Mouse (Mus musculus): ENCODE measurements around the gene Glipr1l2.
"Not testable (repeated sequence)": the region's sequence is repeated elsewhere in the genome, so short reads cannot be mapped to it uniquely, and the experiment has no call there.

Glipr1l2 gene

DNA sequence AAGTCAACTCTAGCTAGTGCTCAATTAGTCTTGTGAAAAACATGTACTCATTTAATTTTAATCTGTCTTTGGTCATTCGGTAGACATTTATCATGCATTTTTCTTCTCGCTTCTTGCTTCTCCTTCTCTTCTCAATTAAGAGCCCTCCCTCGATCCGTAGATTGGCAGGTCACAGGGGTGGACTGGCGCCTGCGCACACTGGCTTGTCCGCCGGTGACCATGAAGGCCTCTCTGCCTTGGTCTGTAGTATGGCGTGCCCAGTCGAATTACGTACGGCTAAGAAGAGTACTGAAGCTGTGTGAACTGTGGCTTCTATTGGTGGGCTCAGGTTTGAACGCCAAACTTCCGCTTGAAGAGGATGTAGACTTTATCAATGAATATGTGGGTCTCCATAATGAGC, at the start of gene Glipr1l2:
Gene Glipr1l2 (plus strand): TSS at position 198 of the 400 bp plus-strand sequence.
- no peak for DNase-seq

DNA sequence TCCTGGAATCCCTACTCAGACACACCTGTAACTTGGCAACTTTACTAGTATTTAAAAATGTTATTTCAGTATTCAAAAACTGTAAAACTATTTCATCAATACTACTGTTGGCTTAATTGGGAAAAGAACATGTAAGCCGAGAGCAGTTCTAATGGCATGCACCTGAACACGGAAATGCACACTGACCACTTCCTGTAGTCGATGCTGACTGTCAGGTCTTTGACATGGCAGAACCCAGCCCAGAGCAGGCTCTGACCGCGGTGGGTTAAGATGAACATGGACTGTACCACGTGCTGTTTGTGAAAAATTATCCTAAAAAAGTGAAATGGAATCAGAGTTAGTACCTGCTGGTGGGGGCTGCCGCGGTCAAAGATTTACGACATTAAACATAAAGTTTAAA, 39.6 kb upstream of the Glipr1l2 start:
- not testable (repeated sequence) for DNase-seq

DNA sequence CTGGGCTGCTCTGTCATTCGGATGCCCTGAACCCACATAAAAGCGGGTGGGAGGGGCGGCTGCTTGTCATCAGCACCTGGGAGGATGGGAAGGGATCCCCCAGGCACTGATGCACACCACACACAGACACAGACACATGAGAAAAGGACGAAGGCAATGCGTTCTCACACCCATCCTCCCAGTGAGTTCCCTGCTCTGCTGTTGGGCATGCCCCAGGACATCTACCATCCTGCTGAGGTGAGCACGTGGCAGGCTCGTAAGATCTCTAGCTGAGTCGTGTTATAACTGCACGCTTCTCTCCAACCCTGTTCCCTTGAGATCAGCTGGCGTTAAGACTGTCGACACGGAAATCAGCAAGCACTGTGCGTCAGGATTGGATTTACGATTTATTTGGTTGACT, 38.9 kb upstream of the Glipr1l2 start:
- DNase-seq: not testable (repeated sequence)

DNA sequence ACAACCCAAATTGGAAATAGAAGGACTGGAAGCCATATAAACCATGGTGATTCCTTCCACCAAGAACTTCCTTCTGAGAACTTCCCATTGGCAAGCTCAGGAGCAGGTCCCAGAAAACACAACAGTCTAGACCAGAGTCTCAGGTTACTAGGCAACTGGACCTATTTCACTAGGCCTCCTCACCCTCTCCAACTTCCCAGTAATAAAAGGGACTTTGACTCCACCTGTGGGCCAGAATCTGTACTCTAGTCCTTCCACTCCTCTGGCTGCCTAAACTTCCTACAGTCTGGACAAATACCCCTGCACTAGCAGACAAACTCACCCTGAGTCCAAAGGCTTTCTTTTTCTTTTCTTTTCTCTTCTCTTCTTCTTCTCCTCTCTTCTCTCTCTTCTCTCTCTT, 31.9 kb upstream of the Glipr1l2 start:
- DNase-seq: peak in 1 of 2 experiments; percentile 19

DNA sequence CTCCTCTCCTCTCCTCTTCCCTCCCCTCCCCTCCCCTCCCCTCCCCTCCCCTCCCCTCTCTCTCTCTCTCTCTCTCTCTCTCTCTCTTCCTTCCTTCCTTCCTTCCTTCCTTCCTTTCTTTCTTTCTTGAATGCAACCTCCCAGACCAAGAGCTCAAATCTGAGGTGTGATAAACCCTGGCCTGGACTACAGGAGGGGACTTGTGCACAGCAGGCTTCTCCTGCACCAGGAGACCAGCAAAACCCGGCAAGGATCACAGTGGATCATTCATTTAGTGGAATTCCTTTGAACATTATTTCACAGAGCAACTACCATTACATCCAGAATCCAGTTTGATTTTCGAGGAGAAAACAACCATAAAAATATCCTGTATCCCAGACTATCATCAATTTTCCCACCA, 31.2 kb upstream of the Glipr1l2 start:
- DNase-seq: peak in 1 of 2 experiments; percentile 20

DNA sequence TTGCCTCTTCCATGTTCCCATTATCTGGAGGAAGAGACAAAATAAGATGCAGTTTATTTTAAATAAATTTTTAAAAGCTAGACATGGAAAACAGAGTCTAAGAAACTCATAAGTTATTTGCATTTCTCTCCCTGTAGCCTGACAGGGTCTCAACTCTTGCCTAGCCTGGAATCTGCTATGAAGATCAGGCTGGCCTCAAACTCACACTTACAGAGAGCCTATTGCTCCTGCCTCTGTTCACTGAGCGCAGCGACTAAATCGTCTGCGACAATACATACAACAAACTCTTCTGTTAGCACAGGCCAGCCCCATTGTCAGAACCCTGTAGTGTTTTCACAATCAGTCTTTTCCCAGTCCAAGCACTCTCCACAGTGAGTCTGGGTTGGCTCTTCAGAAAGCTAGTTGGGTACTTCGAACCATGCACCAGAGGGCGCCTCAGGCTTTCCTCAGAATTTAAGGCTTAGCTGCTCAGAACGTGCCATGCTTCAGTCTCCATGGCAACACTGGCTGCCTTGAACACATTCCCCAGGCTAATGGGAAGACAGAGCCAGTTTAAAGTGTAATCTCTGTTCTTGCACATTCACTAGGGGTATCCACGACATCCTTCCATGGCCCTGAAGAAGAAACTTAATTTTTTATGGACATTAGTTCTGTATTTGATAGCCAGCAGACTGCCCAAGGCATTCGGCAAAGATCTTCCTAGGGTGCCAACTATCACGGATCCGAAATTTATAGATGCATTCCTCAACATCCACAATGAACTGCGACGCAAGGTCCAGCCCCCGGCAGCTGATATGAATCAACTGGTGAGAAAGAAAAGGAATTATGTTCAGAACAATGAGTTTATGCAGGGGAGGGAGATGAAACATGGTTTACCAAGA, 23.2 kb upstream of the Glipr1l2 start, which contains the start of gene Glipr1l1:
Gene Glipr1l1 (plus strand): TSS at position 488 of the 881 bp plus-strand sequence.
- DNase-seq: peak; percentile 15 to 42

DNA sequence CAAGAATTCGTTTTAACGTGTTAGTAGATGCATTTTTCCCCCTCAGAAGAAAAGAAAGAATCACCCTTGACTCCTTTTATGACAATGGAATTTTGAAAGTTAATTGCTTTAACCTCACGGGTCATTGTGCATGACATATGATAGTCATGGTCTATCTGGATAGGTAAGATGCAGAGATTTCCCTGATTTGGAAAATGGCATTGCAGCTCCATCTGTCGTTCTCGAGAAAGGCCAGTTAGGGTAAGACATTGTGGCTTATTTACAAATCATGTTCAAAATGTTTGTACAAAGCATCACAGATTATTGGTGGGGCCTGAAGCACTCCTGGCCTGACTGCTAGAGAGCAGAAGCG, 22.6 kb upstream of the Glipr1l2 start:
- not testable (repeated sequence) for DNase-seq

DNA sequence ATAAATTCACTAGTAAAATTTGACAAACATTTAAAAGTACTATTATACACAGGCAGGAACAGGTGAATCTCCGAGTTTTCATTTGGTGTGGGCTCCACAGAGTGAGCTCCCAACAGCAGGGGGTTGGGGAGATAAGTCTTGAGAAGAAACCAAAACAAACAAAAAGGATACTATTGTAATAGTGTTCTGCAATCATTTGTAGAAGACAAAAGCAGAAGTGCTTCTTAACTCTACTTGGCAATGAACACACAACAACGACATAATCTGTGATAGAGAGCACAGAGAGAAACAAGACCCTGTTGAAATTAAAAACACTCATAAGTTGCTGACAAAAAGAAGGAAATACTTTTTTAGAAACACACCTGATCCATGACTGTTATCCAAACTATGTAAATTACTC, 3.1 kb upstream of the Glipr1l2 start:
- no peak for DNase-seq

DNA sequence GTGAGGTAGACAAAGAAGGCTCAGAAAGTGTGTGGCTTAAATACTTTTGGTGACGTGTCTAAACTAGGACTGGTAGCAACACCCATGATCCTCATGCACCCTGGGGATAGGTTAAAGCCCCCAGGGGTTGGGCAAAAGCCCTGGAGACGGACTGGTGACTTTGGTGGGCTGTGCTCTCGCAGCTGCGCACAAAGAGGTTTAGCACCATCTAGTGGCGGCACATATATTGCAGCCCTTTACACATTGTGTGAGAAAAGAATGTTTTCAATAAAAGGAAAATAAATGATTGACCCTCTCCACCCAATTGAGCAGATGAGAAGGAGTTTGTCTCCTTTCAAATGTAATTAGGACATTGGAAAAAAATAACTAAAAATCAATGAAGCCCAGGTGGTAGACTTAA, 22.6 kb downstream of the Glipr1l2 start:
- DNase-seq: peak; percentile 10 to 19

DNA sequence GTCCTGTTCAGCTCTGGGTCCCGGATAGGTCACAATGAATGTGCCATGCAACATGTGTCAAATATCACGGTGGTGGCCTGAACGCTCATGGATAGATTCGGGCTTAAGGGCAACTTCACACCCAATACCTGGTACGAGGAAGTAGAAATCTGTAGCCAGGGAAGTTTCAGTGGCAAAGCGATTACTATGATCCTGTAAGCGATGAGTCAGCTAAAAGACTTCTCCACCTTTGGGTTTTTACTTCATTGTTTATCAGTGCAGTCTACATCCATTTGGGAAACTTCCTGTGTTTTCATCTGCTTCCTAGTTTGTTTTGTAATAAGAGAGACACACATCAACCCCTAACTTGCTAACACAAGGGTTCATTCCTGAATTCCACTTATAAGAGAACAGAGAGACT, 27.2 kb downstream of the Glipr1l2 start:
- no peak for DNase-seq

DNA sequence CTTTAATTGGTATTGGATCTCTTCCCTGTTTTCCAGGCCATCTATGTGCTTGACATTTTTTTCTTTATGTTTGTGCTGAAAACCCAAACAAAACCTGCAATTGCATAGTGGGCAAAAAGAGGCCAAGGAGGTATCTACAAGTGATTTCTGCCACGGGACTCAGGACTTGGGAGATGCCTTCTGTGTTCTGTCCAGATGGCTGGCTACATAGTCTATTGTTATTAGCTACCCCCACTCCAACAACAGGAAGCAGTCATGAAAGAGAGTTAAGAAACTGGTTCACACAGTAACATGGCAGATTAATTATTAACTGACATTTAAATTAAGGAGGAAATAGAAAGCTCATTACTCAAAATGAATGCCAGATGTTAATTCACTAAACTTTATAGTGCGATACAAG, 41.9 kb downstream of the Glipr1l2 start:
- not testable (repeated sequence) for DNase-seq

DNA sequence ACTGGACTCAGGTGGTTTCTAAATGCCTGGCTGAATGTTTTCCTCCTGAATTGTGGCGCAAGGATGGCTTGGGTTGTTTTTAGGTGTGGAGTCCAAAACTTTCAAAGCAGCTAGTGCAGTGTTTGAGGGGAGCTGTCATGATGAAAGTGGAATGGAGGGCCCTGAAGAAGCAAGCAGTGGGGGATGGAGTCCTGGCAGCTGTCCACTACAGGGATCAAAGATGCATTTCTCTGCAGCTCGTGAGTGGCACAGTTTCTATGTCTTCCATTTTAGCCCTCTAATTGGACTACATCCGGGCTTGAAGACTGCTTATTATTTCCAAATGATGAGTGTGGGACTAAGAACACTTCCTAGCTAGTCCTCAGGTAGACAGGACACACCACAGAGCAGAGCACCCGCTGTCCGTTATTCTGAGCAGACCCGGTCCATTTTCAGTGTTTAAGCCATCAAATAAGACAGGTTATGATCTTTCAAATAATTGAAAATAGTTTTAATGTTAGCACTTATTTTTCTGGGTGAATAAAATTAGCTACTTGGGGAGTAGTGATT, 44.6 kb downstream of the Glipr1l2 start:
- not testable (repeated sequence) for DNase-seq

DNA sequence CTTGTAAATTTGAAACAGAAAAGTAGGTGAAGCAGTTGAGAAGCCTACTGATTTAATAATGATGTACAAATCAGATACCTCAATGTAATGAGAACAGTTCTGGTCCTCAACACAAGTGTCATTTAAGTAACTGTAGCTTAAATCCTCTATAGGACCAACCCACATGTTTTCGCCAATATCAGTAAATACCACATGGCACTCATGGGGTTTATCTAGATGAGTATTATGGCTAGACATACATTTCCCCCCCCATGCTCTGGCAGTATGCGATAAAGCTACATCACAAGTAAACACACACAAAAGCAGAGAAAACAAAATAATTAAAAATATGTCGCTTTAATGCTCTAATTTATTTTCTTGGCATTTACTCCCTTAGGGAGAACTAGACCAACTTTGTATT, 49.0 kb downstream of the Glipr1l2 start:
- no peak for DNase-seq

DNA sequence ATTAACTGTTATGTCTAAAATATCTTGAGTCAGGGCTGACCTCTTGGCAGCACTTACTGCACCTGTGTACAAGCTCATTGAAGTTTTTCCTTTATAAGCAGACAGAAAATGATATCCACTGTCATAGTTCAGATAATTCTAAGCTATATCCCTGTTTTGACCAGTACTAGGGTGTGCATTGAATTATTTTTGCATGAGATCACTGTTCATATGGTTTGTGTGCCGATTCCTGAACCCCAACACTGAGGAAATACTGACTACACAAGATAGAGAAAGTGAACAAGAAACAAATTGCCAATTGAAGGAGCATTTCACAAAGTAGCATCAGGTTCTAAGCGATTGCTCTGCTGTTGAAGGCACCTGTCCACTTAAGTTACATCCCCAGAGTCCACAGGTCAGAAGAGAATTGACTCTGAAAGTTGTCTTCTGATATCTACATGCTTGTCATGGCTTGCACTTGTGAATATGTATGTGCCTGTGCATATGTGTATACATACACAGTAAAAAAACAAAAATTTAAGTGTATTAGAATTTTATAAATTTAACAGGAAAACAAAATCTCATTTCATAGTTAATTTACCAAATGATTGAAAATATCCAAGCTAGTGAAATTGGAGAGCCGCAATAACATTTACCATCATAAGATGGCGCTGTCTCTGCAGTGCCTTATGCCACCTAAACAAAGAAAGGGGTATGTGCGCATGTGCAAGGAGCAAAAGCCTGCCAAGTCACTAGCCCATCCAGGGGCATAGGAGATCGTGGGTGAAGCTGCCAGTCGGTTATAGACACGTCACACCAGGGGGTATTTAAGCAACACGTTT, 55.1 kb downstream of the Glipr1l2 start:
- DNase-seq: peak; percentile 8 to 17

DNA sequence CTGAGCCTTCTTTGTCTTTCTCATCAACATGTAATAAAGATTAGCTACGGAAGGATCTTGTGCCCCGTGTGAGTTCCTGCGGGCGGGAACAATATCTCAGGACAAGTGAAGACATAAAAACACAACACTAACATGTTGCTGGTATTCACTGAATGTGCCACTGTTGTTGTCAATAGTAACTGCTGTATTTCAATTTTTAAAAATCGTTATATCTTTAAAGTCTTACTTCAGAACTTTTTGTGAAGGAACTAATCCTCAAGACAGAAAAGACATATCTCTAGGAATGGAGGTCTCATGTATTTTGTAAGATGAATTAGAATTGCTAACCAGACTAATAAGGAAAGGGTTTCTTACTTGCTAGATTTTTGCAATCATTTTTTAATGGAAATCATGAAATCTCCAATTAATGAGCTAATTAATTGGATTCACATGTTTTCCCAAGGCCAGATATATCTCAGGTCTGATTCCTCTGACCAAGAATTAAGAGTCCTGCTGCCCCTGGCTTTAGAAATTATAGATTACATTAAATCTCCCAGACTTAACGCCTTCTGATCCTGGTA, 55.8 kb downstream of the Glipr1l2 start:
- no peak for DNase-seq

DNA sequence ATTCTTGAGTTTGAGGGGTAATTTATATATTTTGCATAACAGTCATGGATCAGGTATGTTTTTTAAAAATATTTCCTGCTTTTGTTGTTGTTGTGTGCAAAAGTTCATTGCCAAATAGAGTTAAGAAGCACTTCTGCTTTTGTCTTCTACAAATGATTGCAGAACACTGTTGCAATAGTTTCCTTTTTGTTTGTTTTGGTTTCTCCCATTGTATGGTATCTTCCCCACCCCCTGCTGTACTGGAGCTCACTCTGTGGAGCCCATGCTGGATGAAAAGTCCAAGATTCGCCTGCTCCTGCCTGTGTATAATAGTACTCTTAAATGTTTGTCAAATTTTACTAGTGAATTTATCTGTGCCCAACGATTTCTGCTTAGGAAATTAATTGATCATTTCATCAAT, 56.7 kb downstream of the Glipr1l2 start:
- DNase-seq: no peak
